Mouse (Mus musculus) adrenal gland, postnatal 14 days (tissue): Measurements from ENCODE around the gene Gm45233. TPM values are rescaled to one million over a fixed set of nuclear protein-coding genes. Genes with fewer than 3 reads are reported as not detected.

ENCODE experiments used
- DNase-seq: peaks from one replicate; pipeline ENCODE4 v3.0.0; 2021; ENCODE audit warnings: mixed read lengths
- total RNA-seq: library from RNA; stranded (reverse); gene quantifications from 2 replicates; pipeline ENCODE4 v1.2.3, GENCODE M21; 2021

Gm45233 gene
- total RNA-seq, 1 experiment from 2014 or later: 0.82 TPM

GRCm38 (mm10) chr7:43449811-43450210 is 5.9 kb downstream of the Gm45233 start:
- DNase-seq: no peak

DNA sequence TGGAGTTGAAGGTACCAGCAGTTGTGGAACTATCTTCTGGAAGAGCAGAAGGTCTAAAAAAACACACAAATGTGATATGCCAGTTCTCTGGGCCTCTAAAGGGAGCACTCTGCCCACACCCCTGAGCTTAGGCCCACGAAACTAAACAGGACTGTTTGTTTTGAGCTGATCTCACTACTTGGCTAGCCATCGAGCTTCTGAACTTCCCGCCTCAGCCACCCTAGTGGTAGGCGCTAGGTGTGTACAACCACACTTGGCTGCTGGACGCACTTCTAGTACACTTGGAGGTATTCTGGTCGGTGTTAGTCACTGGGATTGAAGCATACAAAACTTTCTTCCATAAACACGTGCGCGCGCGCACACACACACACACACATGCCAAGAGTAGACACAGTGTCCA is 7.8 kb downstream of the Gm45233 start:
- DNase-seq: no peak

- peak; percentile 69 for DNase-seq
Observed at GRCm38 (mm10) chr7:43452609-43453008, 8.7 kb downstream of the Gm45233 start.

DNA sequence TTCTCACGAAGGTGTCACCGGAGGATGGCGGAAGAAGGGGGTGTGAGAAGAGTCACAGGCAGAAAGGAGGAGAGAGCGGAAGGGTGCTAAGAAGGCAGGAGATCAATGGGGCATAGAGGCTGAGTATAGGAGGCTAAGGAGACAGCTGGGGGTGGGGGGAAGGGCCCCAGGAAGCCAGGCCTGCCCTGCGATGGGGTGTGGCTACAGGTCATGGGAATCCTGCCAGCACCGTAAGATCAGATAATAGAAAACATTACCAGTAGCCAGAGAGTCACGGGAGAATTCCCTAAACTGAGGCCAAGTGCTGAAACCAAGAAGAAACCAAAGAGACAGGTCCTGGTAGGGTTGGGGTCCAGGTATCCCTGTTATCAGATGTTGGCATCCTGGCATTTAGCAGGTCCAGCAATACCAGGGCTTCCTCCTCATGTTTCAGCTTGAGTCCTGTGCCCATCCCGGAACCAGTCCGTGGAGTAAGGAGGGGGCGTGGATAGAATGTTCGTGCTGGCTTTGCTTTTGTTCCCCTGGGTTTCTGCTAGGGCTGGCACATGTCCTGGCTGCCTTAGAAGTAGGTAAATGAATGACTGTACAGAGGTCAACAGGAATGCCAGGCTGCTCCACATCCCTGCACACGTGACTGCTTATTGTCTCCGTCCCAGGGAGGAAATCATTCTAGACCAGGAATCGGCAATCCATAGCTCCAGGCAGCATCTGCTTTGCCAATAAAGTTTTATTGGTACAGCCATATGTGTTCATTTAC is 9.8 kb downstream of the Gm45233 start:
- peak; percentile 60 for DNase-seq

- no peak for DNase-seq
Observed at GRCm38 (mm10) chr7:43454371-43454770, 10.4 kb downstream of the Gm45233 start.

DNA sequence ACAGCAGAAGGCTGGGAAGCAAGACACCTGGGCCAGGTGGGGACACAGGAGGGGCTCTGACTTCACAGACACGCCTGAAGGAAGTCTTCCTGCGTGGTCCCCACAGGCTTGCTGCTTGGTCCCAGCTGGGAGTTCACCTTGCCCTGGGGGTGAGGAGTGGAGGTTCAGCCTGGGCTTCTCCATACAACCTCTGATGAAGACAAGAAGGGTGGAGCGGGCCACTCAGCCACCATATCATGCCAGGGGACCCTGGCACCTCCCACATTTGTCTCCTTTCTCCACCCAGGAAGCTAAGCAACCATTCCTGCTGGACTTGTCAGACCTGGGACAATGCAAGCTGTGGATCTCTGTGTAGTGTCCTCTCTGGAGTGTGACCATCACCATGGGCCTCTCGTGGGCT is 18.9 kb downstream of the Gm45233 start, which contains the start of gene Vsig10l:
Gene Vsig10l, plus strand, starts transcription at position 301 of the 400 bp plus-strand sequence.
- no peak for DNase-seq

GRCm38 (mm10) chr7:43463976-43464375 is 20.0 kb downstream of the Gm45233 start:
- no peak for DNase-seq

DNA sequence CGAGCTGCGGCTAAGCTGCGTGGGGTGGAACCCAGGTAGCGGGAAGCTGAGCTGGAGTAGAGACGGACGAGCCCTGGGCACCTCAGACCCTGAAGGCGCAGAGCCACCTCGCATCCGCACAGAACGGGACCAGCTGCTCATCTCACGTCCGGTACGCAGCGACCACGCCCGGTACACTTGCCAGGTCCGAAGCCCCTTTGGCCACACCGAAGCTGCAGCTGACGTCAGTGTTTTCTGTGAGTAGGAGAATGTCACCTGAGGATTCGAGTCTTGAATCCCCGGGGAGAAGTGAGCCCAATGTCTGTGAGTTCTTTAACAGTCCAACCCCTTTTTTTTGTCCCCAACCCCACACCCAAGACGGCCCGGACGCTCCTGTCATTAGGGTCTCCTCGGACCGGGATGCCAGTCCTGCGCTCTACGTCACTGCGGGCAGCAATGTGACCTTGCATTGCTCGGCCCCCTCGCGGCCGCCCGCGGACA is 21.0 kb downstream of the Gm45233 start:
- no peak for DNase-seq

- peak; percentile 93 for DNase-seq
Observed at GRCm38 (mm10) chr7:43465344-43466098, 21.6 kb downstream of the Gm45233 start.

DNA sequence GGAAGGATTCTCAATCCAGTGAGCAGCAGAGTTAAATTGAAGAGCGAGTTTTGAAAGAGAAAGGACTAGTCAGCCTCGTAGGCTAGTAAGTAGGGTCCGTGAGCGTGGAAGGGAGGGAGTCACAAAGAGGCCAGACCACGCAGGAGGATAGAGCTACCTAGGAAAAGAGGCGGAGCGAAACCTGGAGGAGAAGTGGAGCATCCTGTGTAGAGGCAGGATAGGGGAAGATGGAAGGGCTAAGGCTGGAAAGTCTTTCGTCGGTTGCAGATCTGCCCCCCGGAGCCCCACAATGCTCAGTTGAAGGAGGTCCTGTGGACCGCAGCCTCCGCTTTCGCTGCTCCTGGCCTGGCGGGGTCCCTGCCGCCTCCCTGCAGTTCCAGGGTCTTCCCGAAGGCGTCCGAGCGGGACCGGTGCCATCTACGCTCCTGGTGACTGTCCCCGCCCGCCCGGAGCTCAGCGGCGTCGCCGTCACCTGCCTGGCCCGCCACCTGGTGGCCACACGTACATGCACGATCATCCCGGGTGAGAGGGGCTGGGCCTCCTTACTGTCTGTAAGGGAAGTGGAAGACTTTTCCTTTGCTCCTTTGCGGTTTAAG is 22.3 kb downstream of the Gm45233 start:
- peak; percentile 95 for DNase-seq

DNA sequence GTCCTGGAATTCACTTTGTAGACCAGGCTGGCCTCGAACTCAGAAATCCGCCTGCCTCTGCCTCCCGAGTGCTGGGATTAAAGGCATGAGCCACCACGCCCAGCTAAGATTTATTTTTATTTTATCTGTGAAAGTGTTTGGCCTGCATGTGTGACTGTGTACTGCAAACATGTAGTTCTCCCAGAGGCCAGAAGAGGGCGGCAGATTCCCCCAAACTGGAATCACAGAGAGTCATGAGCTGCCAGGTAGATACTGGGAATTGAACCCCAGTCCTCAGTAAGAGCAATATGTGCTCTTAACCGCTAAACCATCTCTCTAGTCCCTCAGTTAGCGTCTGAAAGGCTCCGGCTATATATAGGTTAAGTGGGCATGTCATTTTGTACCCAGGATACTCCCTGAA is 26.4 kb downstream of the Gm45233 start:
- DNase-seq: peak; percentile 52

- DNase-seq: peak; percentile 56
Observed at GRCm38 (mm10) chr7:43475706-43476105, 31.8 kb downstream of the Gm45233 start.

DNA sequence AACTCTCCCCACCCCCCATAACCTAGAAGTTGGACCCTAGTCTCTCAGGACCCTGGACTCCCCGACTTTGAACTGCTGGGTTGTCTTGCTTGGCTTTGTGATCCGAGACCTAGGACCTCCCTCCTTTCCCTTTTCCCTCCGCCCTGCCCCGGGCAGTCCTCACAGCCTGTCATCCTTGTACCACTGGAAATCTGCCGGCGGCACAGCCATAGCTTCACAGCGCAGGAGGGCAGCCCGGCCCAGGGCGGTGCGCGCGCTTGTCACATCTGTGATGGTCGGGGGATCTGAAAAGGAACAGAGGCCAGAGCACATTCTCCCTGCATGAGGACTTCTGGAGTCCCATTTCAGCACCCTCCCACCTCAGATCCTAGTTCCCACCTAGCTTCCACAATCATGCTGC is 32.4 kb downstream of the Gm45233 start:
- no peak for DNase-seq

- no peak for DNase-seq
Observed at GRCm38 (mm10) chr7:43481191-43481590, 37.3 kb downstream of the Gm45233 start.

GRCm38 (mm10) chr7:43482090-43482716 is 38.3 kb downstream of the Gm45233 start:
- peak; percentile 57 for DNase-seq

- peak; percentile 61 for DNase-seq
Observed at GRCm38 (mm10) chr7:43483236-43483635, 39.3 kb downstream of the Gm45233 start.

DNA sequence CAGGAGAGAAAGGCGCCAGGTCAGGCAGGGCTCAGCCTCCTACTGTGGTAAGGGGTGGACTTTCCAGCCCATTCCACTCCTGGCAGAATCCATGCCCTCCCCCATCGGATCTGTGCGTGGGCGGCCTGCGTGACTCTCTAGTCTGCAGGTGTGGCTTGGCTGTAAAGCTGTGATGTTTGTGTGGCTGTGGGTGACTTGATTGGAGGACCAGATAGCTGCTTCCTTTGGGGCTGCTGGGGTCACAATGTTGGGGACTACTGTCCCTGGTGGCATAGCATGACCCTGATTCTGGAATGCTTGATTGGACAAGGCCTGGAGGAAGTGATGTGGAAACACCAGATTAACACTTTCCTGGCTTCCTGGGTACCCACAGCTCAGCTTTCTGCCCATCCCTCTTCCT is 44.7 kb downstream of the Gm45233 start:
- no peak for DNase-seq

GRCm38 (mm10) chr7:43489631-43490125 is 45.8 kb downstream of the Gm45233 start, which contains the start of gene Iglon5:
TSS of gene Iglon5 (minus strand) at chr7:43490075.
- DNase-seq: no peak

DNA sequence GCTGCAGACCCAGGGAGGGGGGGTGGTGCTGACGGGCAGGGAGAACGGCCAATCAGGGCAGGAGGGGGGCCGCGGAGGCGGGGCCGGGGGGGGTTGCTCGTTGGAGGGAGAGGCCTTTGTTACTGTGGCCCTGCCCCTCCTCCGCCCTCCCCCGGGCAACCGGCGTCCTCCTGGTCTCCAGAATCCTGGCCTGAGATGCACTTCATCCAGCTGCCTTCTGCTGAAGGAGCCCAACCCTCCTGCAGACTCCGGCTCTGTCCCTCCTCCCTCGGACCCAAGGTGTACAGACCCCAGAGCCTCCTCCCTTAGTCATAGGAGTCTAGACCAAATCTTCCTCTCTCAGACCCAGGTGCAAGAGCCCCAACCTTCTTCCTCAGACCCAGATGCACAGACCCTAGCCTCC is 46.3 kb downstream of the Gm45233 start:
- peak; percentile 74 for DNase-seq

GRCm38 (mm10) chr7:43490861-43491260 is 46.9 kb downstream of the Gm45233 start:
- DNase-seq: no peak

DNA sequence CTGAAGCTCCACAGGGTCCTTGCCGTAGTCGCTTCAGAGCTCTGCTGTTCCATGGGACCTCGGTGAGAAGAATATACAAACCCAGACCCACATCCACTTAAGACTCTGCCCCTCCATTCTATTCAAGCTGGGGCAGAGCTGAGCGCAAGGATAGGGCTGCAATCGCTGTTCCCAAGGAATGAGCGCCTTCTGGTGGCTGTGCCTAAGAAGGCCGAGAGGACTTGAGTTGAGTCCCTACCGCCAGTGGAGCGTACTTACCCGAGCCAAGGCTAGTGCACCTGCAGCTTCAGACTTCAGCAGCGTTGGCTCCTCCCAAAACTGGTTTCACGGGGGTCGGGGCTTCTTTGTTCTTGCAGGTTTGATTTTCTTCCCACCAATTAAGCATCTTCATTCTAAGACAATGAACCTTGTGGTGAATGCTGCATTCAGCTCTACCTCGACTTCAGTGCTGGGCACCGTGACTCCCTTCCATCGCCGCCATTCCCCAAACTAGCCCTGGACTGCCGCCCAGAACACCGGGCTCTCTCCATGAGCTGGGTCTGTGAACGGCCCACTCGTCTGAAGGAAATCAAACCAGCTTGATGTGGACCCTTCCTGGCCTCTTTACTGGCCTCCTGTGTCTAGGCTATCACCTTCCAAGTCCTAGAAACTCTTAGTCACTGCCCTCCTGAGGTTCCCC is 51.6 kb downstream of the Gm45233 start:
- DNase-seq: peak; percentile 67
